Mouse (Mus musculus): ENCODE measurements at regions not wholly inside any gene's neighbourhood (a gene's known extent, or its start where the extent isn't known, plus 50 kb on each side); places are given as distances from the start of the nearest gene placed in this dataset.

DNA sequence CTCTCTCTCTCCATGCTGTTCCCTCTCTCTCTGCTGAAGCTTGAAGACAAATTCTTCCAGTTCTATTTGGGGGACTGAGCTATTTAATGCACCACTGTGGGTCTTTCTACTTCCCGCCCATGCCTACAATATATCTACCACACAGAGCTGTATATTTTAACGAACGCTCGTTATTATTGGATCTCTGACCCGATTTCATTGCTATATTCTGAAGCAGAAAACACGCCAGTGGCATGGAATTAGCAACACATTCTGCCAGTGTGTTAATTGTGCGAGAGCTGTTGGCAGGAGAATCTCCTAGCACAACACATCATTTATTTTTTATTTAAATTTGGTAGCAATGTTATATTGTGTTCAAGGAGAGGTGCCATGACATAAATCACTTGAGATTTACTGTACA, 497.2 kb upstream of the Smim15 start:
- H3K9me3 ChIP-seq (replicated peaks; ENCODE audit: insufficient read depth, low read length) = no peaks in the 10 kb centered on the region
- DNase-seq (ENCODE audit: low read depth, low spot score) = no peak
- TF ChIP-seq MAFK (IDR thresholded peaks at IDR 0.05; ENCODE audit: borderline replicate concordance, low read depth, low read length) (no peak), NELFE (IDR thresholded peaks at IDR 0.05; ENCODE audit: low read depth, low read length) (no peak), UBTF (IDR thresholded peaks at IDR 0.05; ENCODE audit: borderline replicate concordance, insufficient read depth, low read depth, low read length) (no peak), SMC3 (IDR thresholded peaks at IDR 0.05; ENCODE audit: low read depth, low read length) (no peak), BHLHE40 (IDR thresholded peaks at IDR 0.05; ENCODE audit: borderline replicate concordance, low read depth, low read length) (no peak), GABPA (IDR thresholded peaks at IDR 0.05; ENCODE audit: low read depth, low read length) (no peak), POLR2AphosphoS2 (IDR thresholded peaks at IDR 0.05; ENCODE audit: low read length) (no peak), CHD1 (IDR thresholded peaks at IDR 0.05; ENCODE audit: low read depth, low read length) (no peak), POLR2AphosphoS5 (IDR thresholded peaks at IDR 0.05; ENCODE audit: borderline replicate concordance, low read depth, low read length) (no peak), KAT2A (conservative IDR thresholded peaks at IDR 0.05; ENCODE audit: low read depth, low read length) (no peak), USF2 (IDR thresholded peaks at IDR 0.05; ENCODE audit: borderline replicate concordance in 1 of 2, insufficient read depth in 1 of 2, low read depth in 1 of 2, low read length in 2 of 2) (no peak), USF1 (IDR thresholded peaks at IDR 0.05; ENCODE audit: low read depth, low read length) (no peak), ELF1 (IDR thresholded peaks at IDR 0.05; ENCODE audit: low read depth, low read length) (no peak), MXI1 (IDR thresholded peaks at IDR 0.05; ENCODE audit: low read depth, low read length) (no peak), GATA1 (IDR thresholded peaks at IDR 0.05; ENCODE audit: low read depth, low read length) (no peak), SIN3A (IDR thresholded peaks at IDR 0.05; ENCODE audit: low read length) (no peak), POLR2A (IDR thresholded peaks at IDR 0.05; ENCODE audit: control insufficient read depth in 1 of 2, insufficient read depth in 1 of 2, low read depth in 1 of 2, low read length in 2 of 2, poor library complexity in 1 of 2) (no peak), ETS1 (IDR thresholded peaks at IDR 0.05; ENCODE audit: low read depth, low read length) (no peak), NRF1 (IDR thresholded peaks at IDR 0.05; ENCODE audit: insufficient read depth, low read depth, low read length, poor library complexity, severe bottlenecking) (no peak)
- H3K27me3 ChIP-seq (ENCODE audit: control insufficient read depth in 1 of 2, insufficient read depth in 2 of 2, low read length in 2 of 2) = peaks cover 14 to 16% of the 10 kb centered on the region in 2 experiments
- no peaks in the 10 kb centered on the region for H3K4me1 ChIP-seq (ENCODE audit: control insufficient read depth in 1 of 2, insufficient read depth in 2 of 2, low read length in 2 of 2)
- no peak overlapping the region for H3K27ac ChIP-seq (ENCODE audit: control insufficient read depth, low read depth, low read length)
- H3K9ac ChIP-seq (ENCODE audit: control insufficient read depth, low read depth, low read length, poor library complexity, severe bottlenecking) = no peak overlapping the region
- no peak overlapping the region for H3K4me3 ChIP-seq (ENCODE audit: control insufficient read depth in 1 of 2, insufficient read depth in 1 of 2, low read depth in 2 of 2, low read length in 2 of 2)
- H3K36me3 ChIP-seq (ENCODE audit: control insufficient read depth in 1 of 2, insufficient read depth in 2 of 2, low read length in 2 of 2) = no peaks in the 10 kb centered on the region
- no peaks in the 10 kb centered on the region for H3K79me2 ChIP-seq (ENCODE audit: control insufficient read depth, insufficient read depth, low read length, poor library complexity)

DNA sequence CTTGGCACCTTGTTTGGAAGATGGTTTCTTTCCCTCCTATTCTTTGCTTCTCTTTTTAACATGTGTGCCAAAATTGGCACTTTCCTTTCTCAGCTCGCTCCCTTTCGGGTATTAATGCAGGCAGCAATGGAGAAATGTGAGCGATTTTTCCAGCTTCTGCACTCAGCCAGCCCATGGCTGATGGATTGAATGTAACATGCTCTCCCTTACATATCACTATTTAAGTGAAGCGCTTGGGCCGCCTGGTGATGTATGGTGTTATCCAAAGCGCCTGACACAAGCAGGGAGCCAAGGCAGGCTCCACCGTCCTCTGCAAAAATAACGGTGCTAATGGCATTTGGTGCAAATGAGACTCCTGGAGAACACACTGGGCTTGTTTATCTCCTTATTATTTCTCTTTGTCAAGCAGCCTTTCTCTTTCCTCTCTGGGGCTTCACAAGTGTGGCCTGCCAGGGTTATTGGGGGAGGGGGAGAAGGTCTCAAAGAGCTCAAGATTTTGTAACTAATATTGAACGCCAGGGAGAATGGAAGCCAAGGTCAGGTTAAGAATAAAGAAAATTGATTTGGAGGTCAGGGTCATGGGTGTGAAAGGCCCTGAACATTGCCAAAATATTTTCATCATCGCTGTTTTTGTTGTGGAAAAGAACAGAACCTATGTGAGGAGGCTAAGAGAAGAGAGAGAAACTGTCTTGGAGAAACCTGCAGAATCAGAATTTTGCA, 497.9 kb upstream of the Smim15 start:
- Histone ChIP-seq H3K9me3 (replicated peaks; ENCODE audit: insufficient read depth, low read length) (no peaks in the 10 kb centered on the region), H3K9ac (ENCODE audit: control insufficient read depth, low read depth, low read length, poor library complexity, severe bottlenecking) (no peak overlapping the region), H3K4me3 (ENCODE audit: control insufficient read depth in 1 of 2, insufficient read depth in 1 of 2, low read depth in 2 of 2, low read length in 2 of 2) (no peak overlapping the region), H3K4me1 (ENCODE audit: control insufficient read depth in 1 of 2, insufficient read depth in 2 of 2, low read length in 2 of 2) (no peaks in the 10 kb centered on the region), H3K36me3 (ENCODE audit: control insufficient read depth in 1 of 2, insufficient read depth in 2 of 2, low read length in 2 of 2) (no peaks in the 10 kb centered on the region), H3K27ac (ENCODE audit: control insufficient read depth, low read depth, low read length) (no peak overlapping the region), H3K79me2 (ENCODE audit: control insufficient read depth, insufficient read depth, low read length, poor library complexity) (no peaks in the 10 kb centered on the region), H3K27me3 (ENCODE audit: control insufficient read depth in 1 of 2, insufficient read depth in 2 of 2, low read length in 2 of 2) (peaks cover 13 to 14% of the 10 kb centered on the region in 2 experiments)
- TF ChIP-seq RAD21 (IDR thresholded peaks at IDR 0.05; ENCODE audit: low read depth, low read length) (no peak), JUND (IDR thresholded peaks at IDR 0.05; ENCODE audit: low read depth, low read length) (no peak), ZKSCAN1 (IDR thresholded peaks at IDR 0.05; ENCODE audit: low read depth, low read length) (no peak), SMC3 (IDR thresholded peaks at IDR 0.05; ENCODE audit: low read depth, low read length) (no peak), BHLHE40 (IDR thresholded peaks at IDR 0.05; ENCODE audit: borderline replicate concordance, low read depth, low read length) (no peak), CHD2 (IDR thresholded peaks at IDR 0.05; ENCODE audit: low read length) (no peak), ELF1 (IDR thresholded peaks at IDR 0.05; ENCODE audit: low read depth, low read length) (no peak), POLR2AphosphoS2 (IDR thresholded peaks at IDR 0.05; ENCODE audit: low read length) (no peak), ETS1 (IDR thresholded peaks at IDR 0.05; ENCODE audit: low read depth, low read length) (no peak), USF1 (IDR thresholded peaks at IDR 0.05; ENCODE audit: low read depth, low read length) (no peak), MAZ (IDR thresholded peaks at IDR 0.05; ENCODE audit: low read depth, low read length) (no peak), MEF2A (IDR thresholded peaks at IDR 0.05; ENCODE audit: extremely low read depth, insufficient replicate concordance, low read depth, low read length, poor library complexity, severe bottlenecking) (no peak), TBP (IDR thresholded peaks at IDR 0.05; ENCODE audit: low read depth, low read length) (no peak), CTCF (IDR thresholded peaks at IDR 0.05 in 2 of 3, conservative IDR thresholded peaks at IDR 0.05 in 1 of 3; ENCODE audit: control insufficient read depth in 1 of 3, insufficient read depth in 1 of 3, low read depth in 2 of 3, low read length in 3 of 3, poor library complexity in 1 of 3, severe bottlenecking in 1 of 3) (no peak), ZC3H11A (IDR thresholded peaks at IDR 0.05; ENCODE audit: low read depth, low read length) (no peak), MAFK (IDR thresholded peaks at IDR 0.05; ENCODE audit: borderline replicate concordance, low read depth, low read length) (no peak), GATA1 (IDR thresholded peaks at IDR 0.05; ENCODE audit: low read depth, low read length) (no peak), EP300 (IDR thresholded peaks at IDR 0.05; ENCODE audit: low read depth in 1 of 2, low read length in 2 of 2) (no peak), UBTF (IDR thresholded peaks at IDR 0.05; ENCODE audit: borderline replicate concordance, insufficient read depth, low read depth, low read length) (no peak)
- no peak for DNase-seq (ENCODE audit: low read depth, low spot score)
